Mouse (Mus musculus) left cerebral cortex, adult 11 months (tissue): Measurements from ENCODE around the gene Ctsz.

Source experiments
- DNase-seq: peaks from one replicate; pipeline ENCODE4 v3.0.0; 2022; ENCODE audit warnings: low spot score

Ctsz gene

GRCm38 (mm10) chr2:174393383-174393782 is 45.5 kb downstream of the Ctsz start:
- no peak for DNase-seq

- no peak for DNase-seq
Measured at GRCm38 (mm10) chr2:174392554-174392953, 46.3 kb downstream of the Ctsz start.

GRCm38 (mm10) chr2:174391936-174392335 is 46.9 kb downstream of the Ctsz start:
- no peak for DNase-seq

GRCm38 (mm10) chr2:174381021-174381420 is 57.8 kb downstream of the Ctsz start:
- DNase-seq = no peak
